Mouse (Mus musculus) testis, adult 2 months (tissue): ENCODE data around the gene Dok4. TPM values are rescaled to one million over a fixed set of nuclear protein-coding genes. Genes with fewer than 3 reads are reported as not detected.

Experiments
- H3K27ac ChIP-seq: fragments of 200-500 bp; 2 replicates; pipeline ENCODE4 v1.5.1; 2012; ENCODE audit warnings: low read depth, low read length; ENCODE audit not compliant: control insufficient read depth, insufficient read depth
- H3K27me3 ChIP-seq: fragments of 200-500 bp; 2 replicates; pipeline ENCODE4 v1.6.1; 2012; ENCODE audit warnings: mild to moderate bottlenecking, low read length, moderate library complexity; ENCODE audit not compliant: control insufficient read depth, insufficient read depth
- H3K36me3 ChIP-seq: fragments of 200-500 bp; 2 replicates; pipeline ENCODE4 v1.6.1; 2012; ENCODE audit warnings: mild to moderate bottlenecking, low read length; ENCODE audit not compliant: control insufficient read depth, insufficient read depth
- H3K4me1 ChIP-seq: fragments of 200-500 bp; 2 replicates; pipeline ENCODE4 v1.6.1; 2012; ENCODE audit warnings: low read length; ENCODE audit not compliant: control insufficient read depth, insufficient read depth
- H3K4me3 ChIP-seq: fragments of 200-500 bp; 2 replicates; pipeline ENCODE4 v1.5.1; 2012; ENCODE audit warnings: low read depth, mild to moderate bottlenecking, low read length, moderate library complexity, mixed read lengths; ENCODE audit not compliant: control insufficient read depth
- CTCF ChIP-seq: fragments of 200-500 bp; IDR thresholded peaks from 2 replicates; pipeline ENCODE4 v1.5.1; 2012; ENCODE audit warnings: low read depth, mild to moderate bottlenecking, inconsistent platforms, low read length, moderate library complexity; ENCODE audit not compliant: control insufficient read depth, insufficient read depth, insufficient replicate concordance
- POLR2A ChIP-seq: fragments of 200-500 bp; IDR thresholded peaks from 2 replicates; pipeline ENCODE4 v1.6.1; 2012; ENCODE audit warnings: low read depth, mild to moderate bottlenecking, inconsistent platforms, low read length, moderate library complexity; ENCODE audit not compliant: control insufficient read depth
- polyA plus RNA-seq: library from polyadenylated mRNA; depleted of rRNA; stranded (reverse); fragments of >200 nt; gene quantifications from 2 replicates; pipeline ENCODE4 v1.2.3, GENCODE M21; 2012

The Dok4 gene
- polyA plus RNA-seq, 1 experiment, result 1.5 TPM

DNA sequence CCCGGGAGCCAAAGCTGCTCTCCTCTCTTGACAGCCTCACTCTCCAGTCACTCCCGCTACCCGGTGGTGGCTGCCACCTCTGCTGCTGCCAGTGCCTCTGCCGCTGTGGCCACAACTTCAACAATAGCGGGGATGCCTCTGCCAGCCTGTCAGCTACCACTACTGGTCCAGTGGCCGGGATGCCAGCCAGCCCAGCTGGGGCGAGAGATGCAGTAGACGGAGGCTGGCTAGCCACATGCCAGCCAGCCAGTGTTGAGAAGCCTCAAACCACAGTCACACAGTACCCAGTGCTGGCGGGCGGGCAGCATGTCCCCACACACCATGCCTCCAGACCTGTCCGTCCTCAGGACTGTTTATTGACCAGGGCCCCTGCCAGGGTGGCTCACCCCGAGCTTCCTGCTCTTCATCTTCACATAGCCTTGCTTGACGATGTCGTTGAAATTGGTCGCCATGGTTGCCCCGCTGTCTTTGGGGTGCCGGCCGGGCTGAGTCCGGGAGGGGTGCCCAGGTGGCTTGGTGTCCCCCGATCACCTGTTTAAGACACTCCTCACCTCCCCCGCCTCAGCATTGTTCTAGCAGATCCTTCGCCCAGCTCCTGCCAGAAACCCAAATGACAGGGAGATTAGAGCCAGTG is 5.5 kb downstream of the Dok4 start:
- no peak for TF ChIP-seq POLR2A
- TF ChIP-seq CTCF, result no peak
- Histone ChIP-seq H3K4me1 (peaks cover 11% of the 10 kb centered on the region), H3K36me3 (no peaks in the 10 kb centered on the region), H3K27me3 (no peaks in the 10 kb centered on the region), H3K27ac (no peak overlapping the region), H3K4me3 (no peak overlapping the region)

DNA sequence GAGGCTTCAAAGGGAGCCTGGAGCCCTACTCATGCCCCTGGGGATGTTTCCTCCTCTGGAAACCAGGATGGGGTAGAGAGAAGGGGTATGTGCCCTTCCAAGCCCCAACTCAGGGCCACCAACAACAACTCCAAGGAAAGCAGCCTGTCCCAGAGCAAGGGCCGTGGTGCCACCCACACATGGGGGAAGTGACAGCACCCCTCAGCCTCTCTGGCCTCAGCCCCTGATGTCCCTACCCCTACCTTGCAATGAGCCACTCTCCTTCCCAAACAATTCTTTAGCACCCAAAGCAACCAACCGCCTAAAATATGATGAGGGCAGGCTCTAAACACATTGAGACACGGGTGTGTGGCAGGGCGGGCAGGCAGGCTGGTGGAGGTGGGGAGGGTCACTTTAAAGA is 6.1 kb downstream of the Dok4 start:
- Histone ChIP-seq H3K27me3 (no peaks in the 10 kb centered on the region), H3K4me3 (no peak overlapping the region), H3K4me1 (peaks cover 5% of the 10 kb centered on the region), H3K36me3 (no peaks in the 10 kb centered on the region), H3K27ac (no peak overlapping the region)
- TF ChIP-seq POLR2A (no peak), CTCF (no peak)

- H3K27me3 ChIP-seq, result no peaks in the 10 kb centered on the region
- H3K36me3 ChIP-seq, result no peaks in the 10 kb centered on the region
- no peak for TF ChIP-seq POLR2A
- TF ChIP-seq CTCF, result no peak
- H3K4me3 ChIP-seq, result no peak overlapping the region
- H3K27ac ChIP-seq, result no peak overlapping the region
- peaks cover 2% of the 10 kb centered on the region; the same call in 1 of the 2 replicates for H3K4me1 ChIP-seq
Observed at GRCm38 (mm10) chr8:94869146-94869545, 7.0 kb downstream of the Dok4 start.

GRCm38 (mm10) chr8:94866921-94867320 is 9.2 kb downstream of the Dok4 start:
- no peak for TF ChIP-seq POLR2A
- no peak for TF ChIP-seq CTCF
- Histone ChIP-seq H3K36me3 (no peaks in the 10 kb centered on the region), H3K27ac (no peak overlapping the region)

DNA sequence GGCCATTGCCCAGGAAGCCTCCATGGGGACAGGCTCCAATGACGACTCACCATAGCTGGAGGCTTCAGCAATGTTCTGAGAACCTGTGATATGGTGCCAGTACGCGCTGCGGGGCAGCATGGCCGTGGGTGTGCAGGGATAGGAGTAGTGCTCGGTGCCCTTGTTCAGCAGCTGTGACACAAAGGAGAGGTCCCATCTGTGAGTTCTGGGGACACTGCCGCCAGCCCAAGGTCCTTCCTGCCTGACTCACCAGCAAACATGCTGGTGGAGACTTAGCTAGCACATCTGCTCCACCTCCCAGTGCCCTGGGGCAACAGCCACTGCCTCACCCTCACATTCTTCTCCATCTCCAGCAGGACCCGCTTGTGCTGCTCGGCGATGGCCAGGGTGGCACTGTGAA is 10.8 kb downstream of the Dok4 start:
- no peak overlapping the region for H3K27ac ChIP-seq
- H3K36me3 ChIP-seq, result no peaks in the 10 kb centered on the region; the same call in none of the 2 replicates
- H3K27me3 ChIP-seq, result no peaks in the 10 kb centered on the region
- H3K4me1 ChIP-seq, result no peaks in the 10 kb centered on the region
- TF ChIP-seq POLR2A (no peak), CTCF (no peak)
- no peak overlapping the region for H3K4me3 ChIP-seq

More at GRCm38 (mm10) chr8:94866921-94867320, 9.2 kb downstream of the Dok4 start:
- Histone ChIP-seq H3K4me3 (no peak overlapping the region), H3K27me3 (no peaks in the 10 kb centered on the region), H3K4me1 (no peaks in the 10 kb centered on the region)

DNA sequence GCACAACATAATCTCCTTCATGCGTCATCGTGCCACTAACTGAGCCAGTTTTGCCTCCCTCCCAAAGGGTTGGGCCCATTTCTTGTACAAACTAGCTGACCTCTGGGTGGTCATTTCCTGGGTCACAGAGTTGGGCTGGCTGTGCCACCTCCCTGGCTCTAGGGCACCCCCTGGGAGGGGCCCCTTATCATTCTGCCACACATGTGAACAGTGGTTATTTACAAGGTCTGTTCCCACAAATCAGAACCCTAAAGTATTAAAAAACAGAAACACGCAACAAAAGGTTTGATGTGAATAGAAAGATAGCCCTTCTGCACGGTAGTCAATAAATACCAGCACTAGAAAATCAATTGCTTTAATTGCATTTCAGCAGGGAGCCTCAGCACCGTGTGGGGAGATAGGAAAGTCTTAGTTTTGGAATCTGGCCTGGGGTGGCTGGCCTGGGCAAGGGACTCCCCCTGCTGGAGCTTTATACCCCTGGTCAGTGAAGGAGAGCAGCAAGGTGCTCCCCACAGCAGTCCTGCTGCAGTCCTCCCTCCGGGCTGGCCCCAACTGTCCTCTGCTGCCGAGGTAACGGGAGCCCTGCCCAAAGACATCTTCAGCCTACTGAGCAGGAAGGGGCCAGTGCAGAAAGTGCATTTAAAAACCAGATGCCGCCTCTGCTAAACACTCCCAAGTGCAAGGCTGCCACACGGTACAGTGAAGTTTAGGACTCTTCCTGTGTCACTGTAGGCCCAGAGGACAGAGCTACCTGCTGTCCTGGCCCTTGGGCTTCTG is 12.0 kb downstream of the Dok4 start:
- Histone ChIP-seq H3K36me3 (no peaks in the 10 kb centered on the region; the same call in none of the 2 replicates), H3K27me3 (no peaks in the 10 kb centered on the region), H3K4me1 (no peaks in the 10 kb centered on the region), H3K27ac (no peak overlapping the region), H3K4me3 (no peak overlapping the region)
- TF ChIP-seq CTCF, result no peak
- TF ChIP-seq POLR2A, result no peak

GRCm38 (mm10) chr8:94862487-94863220 is 13.5 kb downstream of the Dok4 start:
- H3K4me3 ChIP-seq, result no peak overlapping the region
- H3K27me3 ChIP-seq, result no peaks in the 10 kb centered on the region
- H3K27ac ChIP-seq, result no peak overlapping the region
- no peaks in the 10 kb centered on the region; the same call in 1 of the 2 replicates for H3K4me1 ChIP-seq
- no peak for TF ChIP-seq CTCF
- TF ChIP-seq POLR2A, result no peak
- H3K36me3 ChIP-seq, result no peaks in the 10 kb centered on the region; the same call in none of the 2 replicates
